Mouse (Mus musculus) liver, embryonic 14.5 days (tissue): ENCODE measurements around the gene Clcn6.

Experiments
- CTCF ChIP-seq: IDR thresholded peaks from 2 replicates; pipeline ENCODE4 v1.5.1; 2016; ENCODE audit warnings: antibody characterized with exemption, low read depth, control low read depth
- EP300 ChIP-seq: IDR thresholded peaks from 2 replicates; pipeline ENCODE4 v1.6.1; 2016; ENCODE audit warnings: antibody characterized with exemption, low read depth

DNA sequence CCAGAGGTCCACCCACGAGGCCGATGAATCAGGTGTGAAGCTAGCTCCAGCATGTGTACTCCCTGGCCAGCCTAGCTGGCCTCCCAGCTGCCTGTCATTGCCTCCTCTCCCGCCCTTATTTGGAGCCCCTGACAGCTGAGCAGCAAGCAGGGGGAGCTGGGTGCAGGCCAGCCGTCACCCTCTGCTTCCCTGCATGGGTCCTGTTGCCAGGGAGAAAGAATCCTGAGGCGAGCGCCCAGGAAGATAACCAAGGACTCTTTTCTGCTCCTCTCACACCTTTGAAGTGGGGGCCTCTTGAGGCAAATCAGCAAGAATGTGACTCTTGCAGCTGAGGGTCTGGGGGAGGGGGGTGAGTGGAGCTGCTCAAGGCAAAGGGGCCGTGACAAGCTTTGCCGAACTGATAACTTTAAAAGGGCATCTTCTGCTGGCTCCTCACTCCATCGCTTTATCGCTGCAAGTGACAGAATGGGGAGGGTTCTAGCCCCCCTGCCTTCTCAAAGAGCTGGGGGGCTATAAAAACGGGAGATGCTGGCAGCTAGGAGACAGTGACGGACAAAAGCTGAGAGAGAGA lies 38.3 kb downstream of the Clcn6 start, which contains the start of gene Nppa:
- TF ChIP-seq CTCF (no peak), EP300 (no peak)
